Mouse (Mus musculus) hindlimb bud, embryonic 11.5 days (tissue): ENCODE data around the gene Rbfox3.

ENCODE experiments used
- DNase-seq: peaks from one replicate; pipeline ENCODE4 v3.0.0-alpha.2; 2012; ENCODE audit warnings: low read depth, low spot score; ENCODE audit errors: extremely low spot score

Gene Rbfox3

GRCm38 (mm10) chr11:118767411-118767810 is 144.0 kb downstream of the Rbfox3 start:
- DNase-seq = no peak

GRCm38 (mm10) chr11:118760296-118760988 is 151.0 kb downstream of the Rbfox3 start:
- no peak for DNase-seq

GRCm38 (mm10) chr11:118759228-118759627 is 152.2 kb downstream of the Rbfox3 start:
- no peak for DNase-seq

- DNase-seq = no peak
Measured at GRCm38 (mm10) chr11:118758277-118758990, 153.0 kb downstream of the Rbfox3 start.

- no peak for DNase-seq
Measured at GRCm38 (mm10) chr11:118757488-118757887, 153.9 kb downstream of the Rbfox3 start.

GRCm38 (mm10) chr11:118755003-118755402 is 156.4 kb downstream of the Rbfox3 start:
- DNase-seq = no peak

- no peak for DNase-seq
Measured at GRCm38 (mm10) chr11:118754535-118754934, 156.9 kb downstream of the Rbfox3 start.

- DNase-seq = no peak
Measured at GRCm38 (mm10) chr11:118751879-118752616, 159.3 kb downstream of the Rbfox3 start.

GRCm38 (mm10) chr11:118750745-118751330 is 160.6 kb downstream of the Rbfox3 start:
- no peak for DNase-seq

GRCm38 (mm10) chr11:118749541-118749940 is 161.9 kb downstream of the Rbfox3 start:
- DNase-seq = no peak

GRCm38 (mm10) chr11:118748622-118749021 is 162.8 kb downstream of the Rbfox3 start:
- DNase-seq = no peak

GRCm38 (mm10) chr11:118745279-118745678 is 166.1 kb downstream of the Rbfox3 start:
- no peak for DNase-seq

GRCm38 (mm10) chr11:118744782-118745181 is 166.6 kb downstream of the Rbfox3 start:
- DNase-seq = no peak

GRCm38 (mm10) chr11:118742762-118743161 is 168.6 kb downstream of the Rbfox3 start:
- DNase-seq = no peak

- no peak for DNase-seq
Measured at GRCm38 (mm10) chr11:118741262-118741661, 170.1 kb downstream of the Rbfox3 start.

GRCm38 (mm10) chr11:118740001-118740400 is 171.4 kb downstream of the Rbfox3 start:
- DNase-seq = no peak

GRCm38 (mm10) chr11:118738855-118739832 is 172.3 kb downstream of the Rbfox3 start:
- peak; percentile 87 for DNase-seq

- DNase-seq = no peak
Measured at GRCm38 (mm10) chr11:118738323-118738722, 173.1 kb downstream of the Rbfox3 start.

- no peak for DNase-seq
Measured at GRCm38 (mm10) chr11:118737821-118738220, 173.6 kb downstream of the Rbfox3 start.

GRCm38 (mm10) chr11:118736993-118737392 is 174.4 kb downstream of the Rbfox3 start:
- no peak for DNase-seq
